Mouse (Mus musculus) ES-Bruce4 (cell line): Measurements from ENCODE around the gene Gna12.

Experiments
- CTCF ChIP-seq: IDR thresholded peaks from one replicate; pipeline ENCODE4 v1.8.1; 2011; ENCODE audit warnings: low read depth, low read length
- EP300 ChIP-seq: IDR thresholded peaks from 2 replicates; pipeline ENCODE4 v1.6.1; 2011; ENCODE audit warnings: low read depth, low read length; ENCODE audit not compliant: insufficient read depth
- POLR2A ChIP-seq: IDR thresholded peaks from one replicate; pipeline ENCODE4 v1.8.1; 2011; ENCODE audit warnings: low read length; ENCODE audit not compliant: insufficient read depth

DNA sequence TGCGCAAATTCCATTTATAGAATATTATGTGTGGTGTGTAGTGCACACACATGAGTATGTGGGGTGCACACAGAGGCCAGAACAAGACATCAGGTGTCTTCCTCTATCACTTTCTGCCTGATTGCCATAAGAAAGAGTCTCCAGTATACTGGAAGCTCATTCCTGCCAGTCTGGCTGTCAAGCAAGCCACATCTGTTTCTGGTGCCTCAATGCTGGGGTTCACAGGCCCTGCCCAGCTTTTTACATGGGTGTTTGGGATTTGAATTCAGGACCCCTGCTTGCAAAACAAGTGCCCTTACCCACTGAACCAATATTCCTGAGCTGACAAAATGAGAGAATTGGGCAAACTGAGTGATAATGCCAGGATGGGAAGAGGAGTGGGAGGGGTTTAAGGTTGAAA lies 4.1 kb downstream of the Gna12 start:
- TF ChIP-seq POLR2A: no peak
- no peak for TF ChIP-seq CTCF
- TF ChIP-seq EP300: no peak
